Mouse (Mus musculus) E14TG2a.4 (cell line): ENCODE measurements around the gene Cenpk.
"Not testable (repeated sequence)": the region's sequence is repeated elsewhere in the genome, so short reads cannot be mapped to it uniquely, and the experiment has no call there.

ENCODE experiments used
- CTCF ChIP-seq: conservative IDR thresholded peaks from 2 replicates; pipeline ENCODE4 v1.5.1; 2014; ENCODE audit warnings: low read length
- NANOG ChIP-seq: IDR thresholded peaks from 2 replicates; pipeline ENCODE4 v1.6.1; 2014; ENCODE audit warnings: borderline replicate concordance, low read length, mixed read lengths
- POU5F1 ChIP-seq: IDR thresholded peaks from 2 replicates; pipeline ENCODE4 v1.6.1; 2014; ENCODE audit warnings: low read length, borderline replicate concordance

DNA sequence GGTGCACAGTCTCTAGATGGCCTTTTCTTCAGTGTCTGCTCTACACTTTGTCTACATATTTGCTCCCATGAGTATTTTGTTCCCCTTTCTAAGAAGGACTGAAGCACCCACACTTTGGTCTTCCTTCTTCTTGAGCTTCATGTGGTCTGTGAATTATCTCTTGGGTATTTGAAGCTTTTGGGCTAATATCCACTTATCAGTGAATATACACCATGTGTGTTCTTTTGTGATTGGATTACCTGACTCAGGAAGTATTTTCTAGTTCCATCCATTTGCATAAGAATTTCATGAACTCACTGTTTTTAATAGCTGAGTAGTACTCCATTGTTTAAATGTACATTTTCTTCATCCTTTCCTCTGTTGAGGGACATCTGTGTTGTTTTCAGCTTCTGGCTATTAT lies 32.5 kb upstream of the Cenpk start:
- not testable (repeated sequence) for TF ChIP-seq CTCF, NANOG, POU5F1
